ENCODE assay signal across 26 mouse cellular contexts in the genomic region with DNA sequence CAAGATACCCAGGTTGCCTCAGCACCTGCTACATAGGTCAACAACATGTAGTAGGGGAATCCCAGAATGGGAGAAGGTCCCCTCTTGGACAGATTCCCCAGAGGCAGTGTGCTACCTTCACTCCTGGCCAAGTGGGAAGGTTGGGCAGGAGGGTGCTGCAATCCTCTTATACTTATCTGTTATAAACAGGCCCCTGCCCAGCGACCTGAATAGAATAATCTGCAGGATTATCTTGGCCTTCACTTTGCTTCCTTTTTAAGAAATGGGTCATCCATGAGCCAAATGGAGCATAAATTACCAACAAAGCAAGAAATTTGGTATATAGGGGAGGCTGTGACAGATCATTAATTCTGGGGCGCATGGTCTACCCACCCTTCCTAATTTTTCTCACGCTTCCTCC. TPM values are rescaled to one million over a fixed set of nuclear protein-coding genes. Genes with fewer than 3 reads are reported as not detected.
DNase-seq lines count a peak whose midpoint lies in the region; ATAC-seq and TF ChIP-seq lines count a peak whose summit lies in the region.
"Had no signal": no experiment of that assay in that cellular context is flagged by ENCODE, and none has a peak within 500 bp of the region (broad histone marks: within the 10 kb centered on the region; RNA-seq: fewer than 3 reads in every experiment).

No protein-coding gene starts in this region.

- no peak for TF ChIP-seq RAD21 in MEL (IDR thresholded peaks at IDR 0.05; ENCODE audit: low read depth, low read length)

- H3K4me2 ChIP-seq in lung, postnatal 0 days (replicated peaks; ENCODE audit: low read depth, low read length): no peak overlapping the region
- H3K4me2 ChIP-seq in neural tube, embryonic 15.5 days: no peak overlapping the region

- WGBS in lung, postnatal 0 days: 62% methylated on average over 3 of the region's 3 CpGs
- 77% methylated on average over 3 of the region's 3 CpGs for WGBS in neural tube, embryonic 15.5 days

- no peak for TF ChIP-seq CTCF in MEL (IDR thresholded peaks at IDR 0.05 in 2 of 3, conservative IDR thresholded peaks at IDR 0.05 in 1 of 3; ENCODE audit: control insufficient read depth in 1 of 3, insufficient read depth in 1 of 3, low read depth in 2 of 3, low read length in 3 of 3, poor library complexity in 1 of 3, severe bottlenecking in 1 of 3)
- no peak for TF ChIP-seq CTCF in lung, postnatal 0 days (IDR thresholded peaks at IDR 0.05)

- TF ChIP-seq POLR2A in MEL (IDR thresholded peaks at IDR 0.05; ENCODE audit: control insufficient read depth in 1 of 2, insufficient read depth in 1 of 2, low read depth in 1 of 2, low read length in 2 of 2, poor library complexity in 1 of 2): no peak

- peak; percentile 33 for DNase-seq in heart, adult 11 months
- no peak for DNase-seq in heart, adult 9 months (ENCODE audit: low spot score in 2 of 2)
- DNase-seq in retina, adult 2 months (ENCODE audit: low read depth, low spot score): peak; percentile 77
- DNase-seq in retina, embryonic 14.5 days (ENCODE audit: low spot score): no peak
- peak; percentile 12 for DNase-seq in MEL (ENCODE audit: low read depth, low spot score)
- peak; percentile 56 for DNase-seq in retina, postnatal 1 day
- no peak for DNase-seq in lung, postnatal 0 days (ENCODE audit: low spot score)
- DNase-seq: adrenal gland, adult 2 months; adrenal gland, adult 8-10 months; adrenal gland, postnatal 10 days; adrenal gland, postnatal 14 days; adrenal gland, postnatal 25 days; adrenal gland, postnatal 36 days; B cell, adult 2 months; cerebellum, adult 11 months; cerebellum, adult 11-12 months; cerebellum, adult 18-20 months had no signal

- no peak overlapping the region for H3K27ac ChIP-seq in MEL (ENCODE audit: control insufficient read depth, low read depth, low read length)
- no peak overlapping the region for H3K27ac ChIP-seq in lung, postnatal 0 days (ENCODE audit: low read length)
- no peak overlapping the region for H3K27ac ChIP-seq in neural tube, embryonic 15.5 days (replicated peaks)

- H3K9ac ChIP-seq in MEL (ENCODE audit: control insufficient read depth, low read depth, low read length, poor library complexity, severe bottlenecking): no peak overlapping the region
- no peak overlapping the region for H3K9ac ChIP-seq in lung, postnatal 0 days (replicated peaks; ENCODE audit: low read depth)
- no peak overlapping the region for H3K9ac ChIP-seq in neural tube, embryonic 15.5 days (replicated peaks)

- no peak for ATAC-seq in lung, postnatal 0 days
- no peak for ATAC-seq in neural tube, embryonic 15.5 days (ENCODE audit: low FRiP score)
- ATAC-seq: activated CD4-positive, CD25-positive, alpha-beta regulatory T cell, adult 4 months; CD4-positive, CD25-positive, alpha-beta regulatory T cell, adult 4 months; Patski had no signal

- no peaks in the 10 kb centered on the region for H3K79me2 ChIP-seq in MEL (ENCODE audit: control insufficient read depth, insufficient read depth, low read length, poor library complexity)

- H3K4me3 ChIP-seq in MEL (ENCODE audit: control insufficient read depth in 1 of 2, insufficient read depth in 1 of 2, low read depth in 2 of 2, low read length in 2 of 2): no peak overlapping the region
- no peak overlapping the region for H3K4me3 ChIP-seq in lung, postnatal 0 days (ENCODE audit: low read depth, low read length)
- H3K4me3 ChIP-seq in neural tube, embryonic 15.5 days (replicated peaks): no peak overlapping the region

- H3K4me1 ChIP-seq in MEL (ENCODE audit: control insufficient read depth in 1 of 2, insufficient read depth in 2 of 2, low read length in 2 of 2): peaks cover 0 to 3% of the 10 kb centered on the region in 2 experiments; a peak in 1 of 4 replicates
- no peaks in the 10 kb centered on the region for H3K4me1 ChIP-seq in lung, postnatal 0 days (ENCODE audit: insufficient read depth, low read depth, low read length)
- no peaks in the 10 kb centered on the region for H3K4me1 ChIP-seq in neural tube, embryonic 15.5 days

- H3K27me3 ChIP-seq in MEL (ENCODE audit: control insufficient read depth in 1 of 2, insufficient read depth in 2 of 2, low read length in 2 of 2): no peaks in the 10 kb centered on the region
- no peaks in the 10 kb centered on the region for H3K27me3 ChIP-seq in lung, postnatal 0 days (replicated peaks; ENCODE audit: insufficient read depth, low read length)
- H3K27me3 ChIP-seq in neural tube, embryonic 15.5 days (replicated peaks): no peaks in the 10 kb centered on the region
- H3K27me3 ChIP-seq: CH12.LX had no signal

- peak; percentile 50 to 56 for TF ChIP-seq EP300 in MEL (IDR thresholded peaks at IDR 0.05; ENCODE audit: low read depth in 1 of 2, low read length in 2 of 2)
- no peak for TF ChIP-seq EP300 in lung, postnatal 0 days (IDR thresholded peaks at IDR 0.05)

- H3K9me3 ChIP-seq in MEL (replicated peaks; ENCODE audit: insufficient read depth, low read length): no peaks in the 10 kb centered on the region
- no peaks in the 10 kb centered on the region for H3K9me3 ChIP-seq in lung, postnatal 0 days (ENCODE audit: low read length)
- H3K9me3 ChIP-seq in neural tube, embryonic 15.5 days (replicated peaks): no peaks in the 10 kb centered on the region
- H3K9me3 ChIP-seq: G1E had no signal

- no peaks in the 10 kb centered on the region for H3K36me3 ChIP-seq in MEL (ENCODE audit: control insufficient read depth in 1 of 2, insufficient read depth in 2 of 2, low read length in 2 of 2)
- no peaks in the 10 kb centered on the region for H3K36me3 ChIP-seq in lung, postnatal 0 days (ENCODE audit: insufficient read depth, low read length)
- H3K36me3 ChIP-seq in neural tube, embryonic 15.5 days: no peaks in the 10 kb centered on the region
- H3K36me3 ChIP-seq: G1E had no signal

TF ChIP-seq in MEL, 35 proteins besides CTCF, POLR2A, EP300 and RAD21:
- TF ChIP-seq TCF12 (IDR thresholded peaks at IDR 0.05; ENCODE audit: low read depth, low read length): peak; percentile 59; the same call in 1 of the 2 replicates
- TF ChIP-seq TAL1 (IDR thresholded peaks at IDR 0.05; ENCODE audit: low read length): peak; percentile 38; the same call in 1 of the 2 replicates
- TF ChIP-seq JUND (IDR thresholded peaks at IDR 0.05; ENCODE audit: low read depth, low read length): no peak
- no peak for TF ChIP-seq ZC3H11A (IDR thresholded peaks at IDR 0.05; ENCODE audit: low read depth, low read length)
- TF ChIP-seq GATA1 (IDR thresholded peaks at IDR 0.05; ENCODE audit: low read depth, low read length): peak; percentile 32; the same call in 1 of the 2 replicates
- no peak for TF ChIP-seq MYC (IDR thresholded peaks at IDR 0.05; ENCODE audit: low read depth, low read length)
- no peak for TF ChIP-seq ELF1 (IDR thresholded peaks at IDR 0.05; ENCODE audit: low read depth, low read length)
TF ChIP-seq in MEL: peak in this region for 3.

RNA-seq across cellular contexts. Expression of a gene that starts 1.6 kb away (rescaled TPM):
- 0.12 TPM in 1 of 2 replicates, not detected in the other for total RNA-seq in MEL (2012; rRNA removed)
- under 1 TPM in 1 of 2 experiments, not detected in 1; 0.07 TPM for polyA plus RNA-seq in MEL (2012; ENCODE audit: insufficient read depth in 1 of 2, insufficient read length in 2 of 2, low read depth in 1 of 2, low replicate concordance in 2 of 2, missing spikeins in 1 of 2)
- 0.06 TPM in 1 of 2 replicates, not detected in the other for polyA plus RNA-seq in lung, postnatal 0 days (2015; fragmentation: Nextera tagmentation; extraction: Ambion mirVana)
- polyA plus RNA-seq in neural tube, embryonic 15.5 days (2015; fragmentation: Nextera tagmentation; extraction: Ambion mirVana): 0.29 and 0.34 TPM in 2 replicates
- total RNA-seq: adrenal gland, adult 18-20 months; adrenal gland, adult 2 months; adrenal gland, adult 8-10 months; adrenal gland, postnatal 10 days; adrenal gland, postnatal 14 days; adrenal gland, postnatal 25 days; adrenal gland, postnatal 36 days; adrenal gland, postnatal 4 days; CH12.LX had no signal
- polyA plus RNA-seq: adrenal gland, adult 2 months; brain, embryonic 14.5 days; G1E had no signal

RNA-seq across cellular contexts. Expression of a gene that starts 22.0 kb away (rescaled TPM):
- total RNA-seq in MEL (2012; rRNA removed): not detected in 2 replicates
- not detected for polyA plus RNA-seq in MEL (2012; ENCODE audit: insufficient read depth in 1 of 2, insufficient read length in 2 of 2, low read depth in 1 of 2, low replicate concordance in 2 of 2, missing spikeins in 1 of 2)
- 0.06 and 0.07 TPM in 2 replicates for polyA plus RNA-seq in lung, postnatal 0 days (2015; fragmentation: Nextera tagmentation; extraction: Ambion mirVana)
- 2.4 and 3.0 TPM in 2 replicates for polyA plus RNA-seq in neural tube, embryonic 15.5 days (2015; fragmentation: Nextera tagmentation; extraction: Ambion mirVana)
- total RNA-seq: CH12.LX, G1E had no signal
- polyA plus RNA-seq: activated CD4-positive, CD25-positive, alpha-beta regulatory T cell, adult 4 months; CD4-positive, CD25-positive, alpha-beta regulatory T cell, adult 4 months; G1E had no signal

RNA-seq across cellular contexts. Expression of a gene that starts 44.5 kb away (rescaled TPM):
- total RNA-seq in MEL (2012; rRNA removed): 793 and 801 TPM in 2 replicates
- 100 to 1,000 TPM in 1 of 2 experiments, not detected in 1; 329 TPM for polyA plus RNA-seq in MEL (2012; ENCODE audit: insufficient read depth in 1 of 2, insufficient read length in 2 of 2, low read depth in 1 of 2, low replicate concordance in 2 of 2, missing spikeins in 1 of 2)
- polyA plus RNA-seq in lung, postnatal 0 days (2015; fragmentation: Nextera tagmentation; extraction: Ambion mirVana): 268 and 291 TPM in 2 replicates
- 430 and 482 TPM in 2 replicates for polyA plus RNA-seq in neural tube, embryonic 15.5 days (2015; fragmentation: Nextera tagmentation; extraction: Ambion mirVana)

RNA-seq across cellular contexts. Expression of a gene that starts 58.9 kb away (rescaled TPM):
- total RNA-seq in MEL (2012; rRNA removed): not detected in 2 replicates
- polyA plus RNA-seq in MEL (2012; ENCODE audit: insufficient read depth in 1 of 2, insufficient read length in 2 of 2, low read depth in 1 of 2, low replicate concordance in 2 of 2, missing spikeins in 1 of 2): not detected
- polyA plus RNA-seq in lung, postnatal 0 days (2015; fragmentation: Nextera tagmentation; extraction: Ambion mirVana): 0.54 and 0.55 TPM in 2 replicates
- 0.19 and 0.34 TPM in 2 replicates for polyA plus RNA-seq in neural tube, embryonic 15.5 days (2015; fragmentation: Nextera tagmentation; extraction: Ambion mirVana)
- total RNA-seq: CH12.LX had no signal
- polyA plus RNA-seq: activated CD4-positive, CD25-positive, alpha-beta regulatory T cell, adult 4 months; CD4-positive, CD25-positive, alpha-beta regulatory T cell, adult 4 months; G1E had no signal

Comparison
In these comparisons a context has a peak if more than half of its experiments do, and no peak if none do; other contexts are left out.
1. DNase-seq: peak in heart, adult 11 months (single experiment), retina, adult 2 months (single experiment), MEL (single experiment) and retina, postnatal 1 day (single experiment); none in heart, adult 9 months (0 of 2), retina, embryonic 14.5 days (single experiment) and lung, postnatal 0 days (single experiment).